Mouse (Mus musculus) embryonic facial prominence, embryonic 13.5 days (tissue): ENCODE data around the gene Rtn4r. TPM values are rescaled to one million over a fixed set of nuclear protein-coding genes. Genes with fewer than 3 reads are reported as not detected.

Experiments used
- ATAC-seq: fragments of 200-750 bp; cut with Nextera tagmentation; 2 replicates; pipeline ENCODE4 v1.8.0; 2017; ENCODE audit warnings: low read depth; ENCODE audit not compliant: insufficient number of reproducible peaks, insufficient read depth, low FRiP score, low TSS enrichment
- H3K27ac ChIP-seq: fragments of 300-500 bp; sonication (generic); 2 replicates; pipeline ENCODE4 v1.5.1; 2015; ENCODE audit warnings: moderate library complexity, mild to moderate bottlenecking, inconsistent platforms
- H3K27me3 ChIP-seq: fragments of 300-500 bp; sonication (generic); 2 replicates; pipeline ENCODE4 v1.6.1; 2015; ENCODE audit warnings: mild to moderate bottlenecking, inconsistent platforms
- H3K36me3 ChIP-seq: fragments of 300-500 bp; sonication (generic); 2 replicates; pipeline ENCODE4 v1.6.1; 2015; ENCODE audit warnings: mild to moderate bottlenecking, inconsistent platforms
- H3K4me1 ChIP-seq: fragments of 300-500 bp; sonication (generic); 2 replicates; pipeline ENCODE4 v1.6.1; 2015; ENCODE audit warnings: inconsistent platforms
- H3K4me2 ChIP-seq: fragments of 300-500 bp; sonication (generic); 2 replicates; pipeline ENCODE4 v1.6.1; 2015; ENCODE audit warnings: moderate library complexity, mild to moderate bottlenecking, inconsistent platforms
- H3K4me3 ChIP-seq: fragments of 300-500 bp; sonication (generic); 2 replicates; pipeline ENCODE4 v1.5.1; 2015; ENCODE audit warnings: mild to moderate bottlenecking, inconsistent platforms
- H3K9ac ChIP-seq: fragments of 300-500 bp; sonication (generic); 2 replicates; pipeline ENCODE4 v1.6.1; 2015; ENCODE audit warnings: mild to moderate bottlenecking, inconsistent platforms
- H3K9me3 ChIP-seq: fragments of 300-500 bp; sonication (generic); 2 replicates; pipeline ENCODE4 v1.6.1; 2016; ENCODE audit warnings: inconsistent platforms
- WGBS: fragments of 180-500 bp; shearing (Covaris S2); methylation state at CpG from one replicate; pipeline ENCODE4 v1.1.7; 2015; ENCODE audit warnings: mixed read lengths; 5-methylcytosine and 5-hydroxymethylcytosine counted together
- polyA plus RNA-seq: library from polyadenylated mRNA; unstranded; fragments of >200 nt; fragmentation: Nextera tagmentation; extraction: Ambion mirVana; gene quantifications from 2 replicates; pipeline ENCODE4 v1.2.1, GENCODE M21; 2015

The Rtn4r gene
- polyA plus RNA-seq, 1 experiment from 2014 or later: 5.6 TPM

DNA sequence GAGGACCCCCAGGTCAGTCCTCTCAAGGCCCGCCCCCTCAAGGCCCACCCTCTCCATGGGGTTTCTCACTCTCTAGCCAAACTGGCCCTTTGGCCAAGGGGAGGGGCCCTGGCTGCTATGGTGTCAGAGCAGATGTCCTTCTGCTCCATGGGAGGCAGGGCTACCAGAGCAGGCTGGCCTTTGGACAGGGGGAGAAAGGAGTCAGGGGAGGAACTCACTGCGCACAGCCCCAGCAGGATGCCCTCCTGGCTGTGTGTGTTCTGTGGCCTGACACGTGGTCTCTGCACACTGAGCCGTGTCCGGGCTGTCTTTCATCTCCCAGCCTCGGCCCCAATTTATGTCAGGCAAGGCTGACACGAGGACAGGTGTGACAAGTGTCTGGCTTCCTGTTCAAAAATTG is 8.6 kb downstream of the Rtn4r start:
- WGBS: 75% methylated on average over 7 of the region's 7 CpGs
- H3K9ac ChIP-seq: no peak overlapping the region
- no peak overlapping the region for H3K4me3 ChIP-seq
- no peaks in the 10 kb centered on the region for H3K27me3 ChIP-seq
- H3K9me3 ChIP-seq: no peaks in the 10 kb centered on the region
- no peaks in the 10 kb centered on the region for H3K4me1 ChIP-seq
- no peak for ATAC-seq
- no peak overlapping the region for H3K4me2 ChIP-seq
- no peaks in the 10 kb centered on the region for H3K36me3 ChIP-seq
- no peak overlapping the region for H3K27ac ChIP-seq

DNA sequence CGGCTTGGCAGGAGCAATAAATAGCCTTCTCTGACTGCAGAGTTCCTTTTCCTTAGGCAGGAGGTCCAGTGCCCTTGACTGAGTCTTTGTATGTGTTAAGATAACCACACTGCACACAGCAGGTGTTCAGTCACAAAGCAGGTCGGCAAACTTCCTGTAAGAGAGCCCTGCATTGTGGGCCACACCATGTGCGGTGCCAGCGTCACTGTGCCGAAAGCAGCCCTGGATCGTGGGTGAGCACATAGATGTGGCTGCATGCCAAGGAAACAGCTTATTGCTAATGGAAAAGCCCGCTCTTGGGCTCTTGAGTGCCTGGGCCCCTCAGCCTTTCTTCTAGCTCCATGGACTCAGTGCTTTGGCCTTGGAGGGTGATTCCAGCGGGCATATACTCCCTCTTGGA is 16.8 kb downstream of the Rtn4r start:
- H3K36me3 ChIP-seq: no peaks in the 10 kb centered on the region
- ATAC-seq: no peak
- H3K27me3 ChIP-seq: no peaks in the 10 kb centered on the region
- H3K27ac ChIP-seq: no peak overlapping the region
- WGBS: 73% methylated on average over 8 of the region's 8 CpGs
- no peak overlapping the region; the same call in 1 of the 2 replicates for H3K9ac ChIP-seq
- H3K4me1 ChIP-seq: peaks cover 28% of the 10 kb centered on the region
- H3K4me3 ChIP-seq: no peak overlapping the region
- H3K9me3 ChIP-seq: no peaks in the 10 kb centered on the region
- no peak overlapping the region for H3K4me2 ChIP-seq

DNA sequence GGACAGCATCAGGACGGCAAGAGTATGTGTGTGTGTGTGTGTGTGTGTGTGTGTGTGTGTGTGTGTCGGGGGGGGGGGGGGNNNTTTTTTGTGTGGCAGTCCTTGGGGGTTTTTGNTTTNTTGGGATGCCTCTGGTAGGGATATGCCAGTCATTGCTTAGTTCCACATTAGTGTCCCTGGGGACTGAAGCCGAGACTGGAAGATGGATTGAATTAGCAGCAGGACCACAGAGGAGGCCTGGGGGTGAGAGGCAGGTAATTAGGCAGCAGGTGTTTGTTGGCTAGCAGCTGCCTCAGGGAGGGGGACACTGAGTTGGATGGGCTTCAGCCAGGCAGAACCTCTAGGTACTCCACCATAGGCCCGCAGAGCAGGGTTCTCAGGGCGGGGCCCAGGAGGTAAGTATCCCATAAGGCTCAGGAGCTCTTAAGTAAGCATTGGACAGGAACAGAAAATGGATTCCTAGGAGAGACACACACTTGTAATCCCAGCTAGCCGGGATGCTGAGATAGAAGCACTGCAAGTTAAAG is 18.0 kb downstream of the Rtn4r start:
- Histone ChIP-seq H3K4me1 (peaks cover 39% of the 10 kb centered on the region), H3K9ac (no peak overlapping the region), H3K27me3 (no peaks in the 10 kb centered on the region), H3K36me3 (no peaks in the 10 kb centered on the region), H3K27ac (no peak overlapping the region), H3K4me3 (no peak overlapping the region), H3K4me2 (no peak overlapping the region), H3K9me3 (no peaks in the 10 kb centered on the region)
- 61% methylated on average over 5 of the region's 6 CpGs for WGBS
- ATAC-seq: no peak

- no peak overlapping the region for H3K4me3 ChIP-seq
- ATAC-seq: no peak
- H3K9me3 ChIP-seq: no peaks in the 10 kb centered on the region
- peaks cover 57% of the 10 kb centered on the region for H3K4me1 ChIP-seq
- H3K9ac ChIP-seq: no peak overlapping the region
- 14% methylated on average over 6 of the region's 6 CpGs for WGBS
- H3K27ac ChIP-seq: no peak overlapping the region
- H3K27me3 ChIP-seq: no peaks in the 10 kb centered on the region
- H3K4me2 ChIP-seq: 0 out of 2 replicates have a peak overlapping the region, but pooled peaks have one; percentile 1
- no peaks in the 10 kb centered on the region for H3K36me3 ChIP-seq
Observed at GRCm38 (mm10) chr16:18148208-18148876, 20.9 kb downstream of the Rtn4r start.

DNA sequence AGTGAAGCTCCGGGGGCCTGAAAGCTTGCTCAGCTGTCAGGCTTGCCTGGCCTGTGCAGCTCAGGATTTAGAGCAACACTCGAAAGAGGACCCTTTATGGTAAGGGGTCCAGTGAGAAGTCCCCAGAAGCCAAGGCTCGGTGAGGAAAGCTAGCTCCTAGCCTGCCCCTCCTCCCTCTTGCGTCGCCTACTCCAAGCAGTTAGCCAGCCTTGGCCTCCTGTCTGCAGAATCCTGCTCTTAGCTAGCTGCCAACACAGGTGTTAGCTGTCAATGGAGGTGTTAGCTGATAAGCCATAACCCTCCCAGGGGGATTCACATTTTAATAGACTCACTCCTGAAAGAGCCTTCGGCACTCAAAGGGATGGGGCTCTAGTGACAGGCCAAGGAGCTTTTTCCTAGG is 21.8 kb downstream of the Rtn4r start:
- no peaks in the 10 kb centered on the region for H3K9me3 ChIP-seq
- 53% methylated on average over 6 of the region's 6 CpGs for WGBS
- no peak overlapping the region for H3K9ac ChIP-seq
- H3K36me3 ChIP-seq: no peaks in the 10 kb centered on the region
- H3K27me3 ChIP-seq: no peaks in the 10 kb centered on the region
- no peak overlapping the region for H3K27ac ChIP-seq
- H3K4me1 ChIP-seq: peaks cover 61% of the 10 kb centered on the region
- H3K4me2 ChIP-seq: no peak overlapping the region
- no peak for ATAC-seq
- no peak overlapping the region for H3K4me3 ChIP-seq

- H3K4me3 ChIP-seq: no peak overlapping the region
- H3K9ac ChIP-seq: no peak overlapping the region
- H3K4me2 ChIP-seq: no peak overlapping the region
- no peaks in the 10 kb centered on the region for H3K9me3 ChIP-seq
- 87% methylated on average over 12 of the region's 12 CpGs for WGBS
- no peaks in the 10 kb centered on the region for H3K36me3 ChIP-seq
- H3K27ac ChIP-seq: no peak overlapping the region
- no peaks in the 10 kb centered on the region for H3K27me3 ChIP-seq
- no peak for ATAC-seq
- peaks cover 68% of the 10 kb centered on the region for H3K4me1 ChIP-seq
Observed at GRCm38 (mm10) chr16:18152189-18152588, 24.7 kb downstream of the Rtn4r start.

DNA sequence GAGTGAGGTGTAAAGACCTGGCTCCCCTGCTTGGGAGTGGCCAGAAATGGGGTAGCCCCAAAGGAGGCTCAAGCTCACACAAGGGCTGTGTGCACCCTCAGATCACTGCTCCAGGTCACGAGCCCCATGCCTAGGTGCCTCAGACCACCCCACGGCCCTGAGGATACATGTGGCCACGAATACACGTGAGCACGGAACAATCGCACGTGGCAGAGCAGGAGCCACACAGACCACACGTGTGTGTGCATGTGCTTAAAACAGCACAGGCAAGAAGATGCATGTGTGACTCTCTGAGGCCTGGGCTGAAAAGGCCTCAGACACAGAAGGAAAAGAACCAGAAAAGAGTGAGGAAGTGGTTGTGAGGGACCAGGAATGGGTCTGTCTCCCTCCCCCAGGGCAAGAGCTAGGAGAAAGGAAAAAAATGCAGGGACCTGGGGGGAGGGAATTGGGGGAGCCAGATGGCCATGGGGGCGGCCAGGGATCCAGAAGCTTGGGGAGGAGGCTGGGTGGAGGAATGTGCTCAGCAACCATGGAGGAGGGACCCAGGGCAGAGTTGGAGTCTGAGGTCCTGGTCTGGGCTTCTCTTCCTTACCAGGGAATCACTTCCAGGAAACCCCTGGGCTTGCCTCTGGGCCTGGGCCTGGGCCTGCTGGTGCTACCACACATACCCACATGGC is 25.5 kb downstream of the Rtn4r start:
- no peak for ATAC-seq
- H3K27me3 ChIP-seq: no peaks in the 10 kb centered on the region
- H3K27ac ChIP-seq: 0 out of 2 replicates have a peak overlapping the region, but pooled peaks have one; percentile 17
- 86% methylated on average over 9 of the region's 9 CpGs for WGBS
- H3K36me3 ChIP-seq: no peaks in the 10 kb centered on the region
- no peak overlapping the region for H3K4me3 ChIP-seq
- peaks cover 61% of the 10 kb centered on the region for H3K4me1 ChIP-seq
- no peak overlapping the region for H3K9ac ChIP-seq
- H3K4me2 ChIP-seq: no peak overlapping the region
- H3K9me3 ChIP-seq: no peaks in the 10 kb centered on the region

GRCm38 (mm10) chr16:18154521-18155171 is 27.2 kb downstream of the Rtn4r start:
- no peak for ATAC-seq

DNA sequence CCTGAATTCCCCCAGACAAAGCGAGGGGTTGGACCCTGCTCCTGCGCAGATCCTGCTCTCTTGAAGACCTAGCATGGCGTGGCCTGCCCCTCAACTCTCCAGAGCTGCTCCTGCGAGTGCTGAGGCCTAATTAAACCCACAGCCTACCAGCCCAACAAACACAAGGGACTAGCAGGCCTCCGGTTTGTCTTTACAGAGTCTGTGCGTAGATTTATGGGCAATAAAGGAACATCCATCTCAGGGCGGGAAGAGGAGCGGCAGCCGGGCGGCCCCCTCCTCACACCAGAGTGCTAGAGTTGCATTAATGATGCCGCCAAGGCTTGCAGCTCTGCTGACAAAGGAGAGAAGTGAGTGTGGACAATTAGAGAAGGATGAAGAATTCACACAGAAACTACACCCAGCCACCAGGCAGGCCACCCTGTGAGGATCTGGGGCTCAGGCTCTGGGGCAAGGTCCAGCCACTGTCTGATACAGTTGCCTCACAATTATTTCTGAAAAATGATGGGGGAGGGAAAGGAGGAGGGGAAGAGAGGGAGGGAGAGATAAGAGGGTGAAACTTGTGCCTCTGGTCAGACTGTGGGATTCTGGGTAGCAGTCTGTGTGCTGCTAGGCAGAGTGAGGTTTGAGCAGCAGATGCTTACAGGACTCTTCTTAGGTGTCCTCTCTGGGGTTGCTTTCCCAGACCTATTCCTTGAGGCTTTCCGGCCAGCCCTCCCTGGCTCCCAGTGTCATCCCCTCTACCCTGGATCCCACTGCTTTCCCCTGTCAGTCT is 29.3 kb downstream of the Rtn4r start:
- Histone ChIP-seq H3K4me1 (peaks cover 49% of the 10 kb centered on the region), H3K36me3 (no peaks in the 10 kb centered on the region), H3K9ac (no peak overlapping the region), H3K27ac (no peak overlapping the region; the same call in 1 of the 2 replicates), H3K27me3 (no peaks in the 10 kb centered on the region), H3K4me2 (no peak overlapping the region), H3K9me3 (no peaks in the 10 kb centered on the region), H3K4me3 (no peak overlapping the region)
- 70% methylated on average over 12 of the region's 12 CpGs for WGBS
- no peak for ATAC-seq

More at GRCm38 (mm10) chr16:18154521-18155171, 27.2 kb downstream of the Rtn4r start:
- Histone ChIP-seq H3K4me1 (peaks cover 43% of the 10 kb centered on the region), H3K9ac (no peak overlapping the region), H3K27me3 (no peaks in the 10 kb centered on the region), H3K9me3 (no peaks in the 10 kb centered on the region), H3K4me3 (no peak overlapping the region), H3K36me3 (no peaks in the 10 kb centered on the region), H3K27ac (no peak overlapping the region), H3K4me2 (no peak overlapping the region)
- WGBS: 41% methylated on average over 14 of the region's 14 CpGs

DNA sequence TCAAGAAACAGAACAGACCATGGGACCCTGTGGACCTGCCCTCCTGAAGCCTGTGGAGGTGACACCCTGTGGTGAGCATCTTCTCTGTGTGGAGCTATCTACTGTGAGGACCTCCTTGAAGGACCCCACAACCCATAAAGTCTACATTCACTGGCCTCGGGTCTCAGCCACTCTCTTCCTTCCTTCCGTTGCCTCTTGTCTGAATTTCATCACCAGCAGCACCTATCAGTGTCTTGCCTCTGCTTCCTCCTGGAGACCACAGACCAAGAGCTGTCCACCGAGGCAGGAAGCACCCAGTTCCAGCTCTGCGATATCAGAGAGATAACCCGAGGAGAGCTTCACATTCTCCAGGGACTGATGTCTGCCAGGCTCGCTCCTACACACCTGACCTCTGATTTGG is 31.8 kb downstream of the Rtn4r start:
- no peak overlapping the region for H3K4me2 ChIP-seq
- no peaks in the 10 kb centered on the region for H3K9me3 ChIP-seq
- H3K27me3 ChIP-seq: no peaks in the 10 kb centered on the region
- no peak overlapping the region for H3K27ac ChIP-seq
- H3K4me1 ChIP-seq: peaks cover 52% of the 10 kb centered on the region
- no peak overlapping the region for H3K4me3 ChIP-seq
- H3K36me3 ChIP-seq: no peaks in the 10 kb centered on the region
- ATAC-seq: no peak
- 80% methylated on average over 6 of the region's 6 CpGs for WGBS
- H3K9ac ChIP-seq: no peak overlapping the region

DNA sequence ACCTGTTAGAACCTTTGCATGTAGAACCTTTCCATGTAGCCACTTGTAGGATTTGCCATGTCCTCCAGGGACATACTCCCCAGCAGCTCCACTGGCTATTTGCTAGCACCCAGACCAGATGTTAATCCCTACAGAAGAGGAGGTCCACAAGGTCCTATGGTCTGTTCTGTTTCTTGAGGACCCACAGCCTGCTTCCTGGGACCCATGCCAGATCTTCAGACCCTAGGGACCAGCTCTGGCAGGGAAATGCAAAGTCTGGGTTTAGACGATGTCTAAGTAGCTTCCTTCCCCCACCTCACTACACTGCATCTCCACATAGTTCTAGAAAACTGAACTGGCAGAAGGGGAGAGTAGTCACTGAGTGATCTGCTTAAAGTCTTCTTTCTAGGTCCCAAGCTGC is 32.3 kb downstream of the Rtn4r start:
- Histone ChIP-seq H3K4me1 (peaks cover 52% of the 10 kb centered on the region), H3K36me3 (no peaks in the 10 kb centered on the region), H3K9ac (no peak overlapping the region), H3K4me3 (no peak overlapping the region), H3K27ac (no peak overlapping the region), H3K4me2 (no peak overlapping the region), H3K9me3 (no peaks in the 10 kb centered on the region), H3K27me3 (no peaks in the 10 kb centered on the region)
- no peak for ATAC-seq
- 44% methylated on average over 1 of the region's 1 CpGs for WGBS
